Mouse (Mus musculus) embryonic stem cell, embryonic (primary cell): ENCODE results near the gene Plekha4.

ENCODE experiments used
- CTCF ChIA-PET, 4 experiments: fragments of 300-600 bp in 2 of 4; fragments of 350-600 bp in 2 of 4; sonication (Branson Sonifier 250); formaldehyde crosslinking; loops; one replicate each; lab custom pipeline; 2022; ENCODE audit warnings: inconsistent platforms in 2 of 4; lab: Charles Lee
- POLR2A ChIA-PET, 4 experiments: fragments of 300-600 bp in 2 of 4; fragments of 350-600 bp in 2 of 4; sonication (Branson Sonifier 250); formaldehyde crosslinking; loops; one replicate each; lab custom pipeline; 2022; ENCODE audit warnings: antibody characterized with exemption in 4 of 4, inconsistent platforms in 1 of 4; lab: Charles Lee

Gene Plekha4

DNA sequence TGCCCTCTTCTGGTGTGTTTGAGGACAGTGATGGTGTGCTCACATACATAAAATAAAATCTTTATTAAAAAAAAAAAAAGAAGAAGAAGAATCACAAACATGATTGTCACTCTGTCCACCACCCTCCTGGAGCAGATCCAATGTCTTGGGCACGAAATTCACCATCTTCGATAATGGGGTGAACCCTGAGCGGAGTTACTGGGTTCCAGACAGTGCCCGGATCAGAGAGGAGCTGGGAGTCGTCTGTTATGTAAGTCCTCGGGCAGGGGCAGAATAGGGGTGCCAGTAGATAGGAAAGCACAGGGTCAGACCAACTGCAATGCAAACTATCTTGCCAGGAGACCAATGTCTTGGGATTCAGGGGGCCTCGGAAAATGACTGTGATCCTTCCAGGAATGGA, 5.5 kb upstream of the Plekha4 start:
- ChIA-PET CTCF (interaction anchor here in 3 of 4 experiments (0.7 to 1.7 kb wide), 6 partner anchors 50 to 171 kb away, joined by 3 to 4 read pairs (median 4); no protein-coding TSS in a partner anchor), POLR2A (interaction anchor here in 3 of 4 experiments (0.6 to 7.9 kb wide), 7 partner anchors 11 to 57 kb away, joined by 4 to 140 read pairs (median 13); partner anchors contain the start of genes Bcat2 (in 1 of the 3), Hsd17b14 (in 1 of the 3) and Nucb1 (in 1 of the 3))

DNA sequence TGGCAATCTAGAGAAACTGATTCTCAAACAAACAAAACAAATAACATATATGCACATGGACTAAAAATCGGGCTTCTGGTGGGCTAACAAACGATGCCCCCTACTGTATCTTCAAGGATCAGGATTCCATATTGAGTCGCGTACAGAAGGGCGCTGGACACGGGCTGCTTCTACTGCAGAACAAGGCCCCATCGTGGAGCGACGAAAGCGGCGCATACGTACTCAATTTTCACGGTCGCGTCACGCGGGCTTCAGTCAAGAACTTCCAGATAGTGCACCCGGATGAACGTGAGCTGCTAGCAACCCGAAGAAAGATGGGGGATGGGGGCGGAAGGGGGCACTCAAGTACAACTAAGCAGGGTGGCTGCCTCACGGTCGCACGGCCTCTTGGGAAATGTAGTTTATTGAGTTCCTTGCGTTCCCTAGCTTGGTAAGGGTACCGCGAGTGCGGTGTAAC, 4.4 kb upstream of the Plekha4 start:
- POLR2A ChIA-PET, result interaction anchor here (0.6 to 7.9 kb wide), 59 partner anchors 8 to 467 kb away, joined by 3 to 140 read pairs (median 5); partner anchors contain the start of genes Bax (in 3 of the 4), Bcat2 (in 2 of the 4), Dhdh (in 2 of the 4) and Ftl1 (in 2 of the 4)

DNA sequence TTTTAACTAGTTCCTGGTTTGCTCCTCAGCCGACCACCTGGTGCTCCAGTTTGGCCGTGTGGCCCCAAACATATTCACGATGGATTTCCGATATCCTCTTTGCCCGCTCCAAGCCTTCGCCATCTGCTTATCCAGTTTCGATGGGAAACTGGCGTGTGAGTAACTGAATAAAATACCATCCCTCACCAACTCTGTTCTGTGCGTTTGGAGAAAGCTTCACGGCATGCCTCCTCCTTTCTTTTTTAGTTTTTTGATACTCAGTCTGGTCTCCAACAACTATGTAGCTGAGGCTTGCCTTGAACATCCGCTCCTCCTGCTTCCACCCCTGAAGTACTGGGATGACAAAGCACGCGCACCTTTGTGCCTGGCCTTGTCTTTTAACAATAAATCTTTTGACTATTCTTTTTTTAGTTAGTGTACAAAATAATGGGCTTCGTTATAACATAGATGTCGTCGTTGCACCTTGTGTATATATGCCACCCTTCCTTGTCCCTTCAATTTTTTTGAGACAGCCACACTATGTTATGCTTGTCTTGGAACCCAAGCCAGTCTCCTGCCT, 3.9 kb upstream of the Plekha4 start:
- CTCF ChIA-PET, result interaction anchor here (0.5 to 1.7 kb wide), 30 partner anchors 8 to 918 kb away, joined by 3 to 11 read pairs (median 4); partner anchors contain the start of genes Bax (in 1 of the 4), Dhdh (in 1 of the 4), Gys1 (in 1 of the 4) and Nucb1 (in 1 of the 4)
- POLR2A ChIA-PET, result interaction anchor here (0.6 to 7.9 kb wide), 61 partner anchors 8 to 468 kb away, joined by 3 to 140 read pairs (median 5); partner anchors contain the start of genes Bax (in 4 of the 4), Bcat2 (in 2 of the 4), Dhdh (in 2 of the 4) and Ftl1 (in 2 of the 4)

More for the DNA sequence above, 4.4 kb upstream of the Plekha4 start:
- CTCF ChIA-PET, result interaction anchor here in 3 of 4 experiments (0.5 to 1.7 kb wide), 28 partner anchors 8 to 918 kb away, joined by 3 to 11 read pairs (median 4); partner anchors contain the start of genes Bax (in 1 of the 3), Dhdh (in 1 of the 3), Gys1 (in 1 of the 3) and Nucb1 (in 1 of the 3)

DNA sequence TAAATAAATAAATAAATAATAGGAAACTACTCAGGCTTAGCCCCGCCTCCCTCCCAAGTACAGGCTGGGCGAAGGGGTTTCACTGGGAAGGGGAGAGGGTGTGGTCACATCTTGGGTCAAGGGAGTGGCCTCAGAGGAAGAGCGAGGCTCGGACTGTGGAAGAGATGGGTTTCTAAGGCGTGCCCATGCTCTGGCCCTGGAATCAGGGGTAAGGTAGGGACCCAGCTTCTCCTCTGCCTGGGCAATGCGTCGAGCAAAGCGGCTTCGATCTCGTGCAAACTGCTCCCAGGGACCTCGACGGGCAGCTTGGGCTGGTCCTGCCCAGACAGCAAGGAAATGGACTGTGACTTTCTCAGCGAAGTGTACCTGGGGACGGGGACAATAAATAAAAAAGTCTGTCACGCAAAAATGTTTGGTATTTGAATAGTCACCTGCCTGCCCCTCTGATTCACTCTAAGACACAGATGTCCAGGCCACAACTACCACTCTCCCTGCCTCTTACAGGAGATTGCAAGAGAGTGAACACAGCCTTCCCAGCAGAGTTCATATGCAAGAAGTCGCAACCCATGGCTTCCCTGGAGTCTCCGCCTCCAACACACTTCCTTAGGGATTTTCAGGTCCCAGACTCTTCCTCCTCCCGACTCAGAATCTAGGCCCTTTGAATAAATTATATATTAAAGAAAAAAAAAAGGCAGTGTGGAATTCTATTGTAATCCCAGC, 3.0 kb upstream of the Plekha4 start:
- CTCF ChIA-PET, result interaction anchor here in 2 of 4 experiments (1.2 to 1.5 kb wide), 3 partner anchors 15 to 57 kb away, joined by 3 to 4 read pairs (median 3); partner anchors contain the start of gene Bax (in 1 of the 2)
- POLR2A ChIA-PET, result interaction anchor here (0.7 to 7.9 kb wide), 43 partner anchors 8 to 469 kb away, joined by 3 to 140 read pairs (median 6); partner anchors contain the start of genes Bax (in 4 of the 4), Bcat2 (in 2 of the 4), Hsd17b14 (in 2 of the 4) and Dhdh (in 1 of the 4)

DNA sequence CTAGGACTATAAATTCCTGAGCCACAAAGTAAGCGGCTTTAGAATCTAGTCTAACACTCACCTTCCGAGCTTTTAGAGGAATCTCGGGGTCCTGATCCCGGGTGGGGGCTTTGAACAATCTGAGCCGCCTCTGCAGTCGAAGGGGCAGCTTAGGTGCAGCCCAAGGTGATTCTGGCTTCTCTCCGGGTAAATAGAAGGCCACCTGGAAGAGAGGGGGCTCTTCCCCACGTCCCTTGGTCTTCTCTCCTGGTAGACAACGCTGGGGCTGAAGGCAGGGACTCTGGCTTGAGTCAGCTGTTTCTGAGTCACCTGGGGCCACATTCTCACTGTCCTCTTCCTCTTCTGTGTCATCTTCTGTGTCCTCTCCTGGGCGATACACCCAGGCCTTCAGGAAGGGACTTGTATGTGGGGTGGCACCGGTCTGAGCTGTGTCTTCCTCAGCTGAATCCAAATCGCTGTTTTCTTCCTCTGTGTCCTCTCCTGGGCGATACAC, 2.4 kb upstream of the Plekha4 start:
- POLR2A ChIA-PET, result interaction anchor here (0.7 to 7.9 kb wide), 29 partner anchors 9 to 255 kb away, joined by 3 to 140 read pairs (median 14); partner anchors contain the start of genes Bax (in 2 of the 4), Bcat2 (in 2 of the 4), Hsd17b14 (in 2 of the 4) and Dhdh (in 1 of the 4)
- CTCF ChIA-PET, result no interaction called here

DNA sequence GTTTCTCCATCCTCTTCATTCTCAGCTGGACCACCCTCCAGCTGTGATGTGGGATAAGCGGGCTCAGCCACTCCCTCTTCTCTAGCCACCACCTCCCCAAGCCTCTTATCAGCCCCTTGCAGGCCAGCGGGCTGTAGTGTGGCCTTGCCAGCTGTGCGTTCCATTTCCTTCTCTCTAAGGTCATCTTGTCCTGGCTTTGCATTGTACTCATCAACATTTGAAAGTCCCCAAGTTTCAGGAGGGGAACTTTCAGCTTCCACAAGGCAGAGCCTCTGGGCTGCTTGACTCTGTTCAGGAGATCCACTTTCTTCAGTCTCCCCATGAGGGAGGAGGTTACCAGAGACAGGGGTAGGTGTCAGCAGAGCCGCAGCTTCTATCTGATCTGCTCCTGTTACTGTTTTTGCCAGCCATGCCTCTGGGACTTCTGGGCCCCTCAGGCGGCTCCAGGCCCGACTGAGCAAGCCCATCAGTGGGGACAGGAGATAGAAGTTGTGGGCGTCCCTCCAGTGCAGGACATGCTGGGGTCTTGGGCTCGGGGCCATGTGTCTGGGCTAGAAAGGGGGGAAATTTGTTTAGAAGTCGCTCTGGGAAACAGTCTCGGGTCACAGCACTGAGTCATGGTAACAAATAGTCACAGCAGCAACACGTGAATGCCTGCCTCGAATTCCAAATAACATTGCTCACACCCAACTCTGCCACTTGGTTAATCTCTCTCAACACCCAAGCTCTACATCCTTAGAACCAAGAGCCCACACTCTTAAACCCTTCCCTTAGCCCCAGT, 1.1 kb upstream of the Plekha4 start:
- POLR2A ChIA-PET, result interaction anchor here (0.5 to 7.9 kb wide), 87 partner anchors 8 to 797 kb away, joined by 3 to 140 read pairs (median 7); partner anchors contain the start of genes Bax (in 3 of the 4), Hsd17b14 (in 3 of the 4), Bcat2 (in 2 of the 4) and Ftl1 (in 2 of the 4)

DNA sequence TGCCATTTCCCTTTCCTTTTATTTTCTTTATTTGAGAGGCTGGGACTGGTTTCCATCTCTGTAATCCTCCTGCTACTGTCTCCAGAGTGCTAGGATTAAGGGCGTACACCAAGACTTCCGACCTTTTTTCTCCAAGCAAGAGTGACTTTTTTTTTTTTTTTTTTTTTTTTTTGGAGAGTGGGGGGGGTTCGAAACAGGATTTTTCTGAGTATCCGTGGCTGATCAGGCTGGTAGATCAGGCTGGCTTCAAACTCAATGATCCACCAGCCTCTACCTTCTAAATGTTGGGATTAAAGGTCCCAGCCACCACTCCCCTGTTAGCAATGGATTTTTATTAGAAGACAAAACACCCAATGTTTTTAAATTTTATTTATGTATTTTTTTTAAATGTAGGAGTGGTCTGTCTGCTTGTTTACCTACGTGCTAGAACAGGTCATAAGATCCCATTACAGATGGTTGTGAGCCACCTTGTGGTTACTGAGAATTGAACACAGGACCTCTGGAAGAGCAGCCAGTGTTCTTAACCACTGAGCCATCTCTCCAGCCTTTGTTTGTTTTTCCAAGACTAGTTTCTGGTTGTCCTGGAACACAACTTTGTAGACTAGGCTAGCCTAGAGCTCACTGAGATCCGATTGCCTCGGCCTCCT, 467 bp downstream of the Plekha4 start:
- CTCF ChIA-PET, result interaction anchor here in 3 of 4 experiments (0.6 to 1.3 kb wide), 9 partner anchors 10 to 67 kb away, joined by 3 to 9 read pairs (median 3); no protein-coding TSS in a partner anchor

More for the DNA sequence above, 1.1 kb upstream of the Plekha4 start:
- CTCF ChIA-PET, result interaction anchor here in 2 of 4 experiments (0.5 to 1.3 kb wide), 6 partner anchors 10 to 259 kb away, joined by 3 read pairs; partner anchors contain the start of gene Tulp2 (in 1 of the 2)

DNA sequence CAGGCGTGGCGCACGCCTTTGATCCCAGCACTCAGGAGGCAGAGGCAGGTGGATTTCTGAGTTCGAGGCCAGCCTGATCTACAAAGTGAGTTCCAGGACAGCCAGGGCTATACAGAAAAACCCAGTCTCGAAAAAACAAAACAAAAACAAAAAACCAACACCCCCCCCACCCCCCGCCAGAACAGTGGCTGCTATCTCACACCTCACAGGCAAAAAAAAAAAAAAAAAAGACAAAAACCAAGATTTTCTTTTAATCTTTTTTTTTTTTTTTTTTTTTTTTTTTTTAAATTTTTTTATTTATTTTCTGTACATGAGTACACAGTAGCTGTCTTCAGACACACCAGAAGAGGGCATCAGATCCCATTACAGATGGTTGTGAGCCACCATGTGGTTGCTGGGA, 1.0 kb downstream of the Plekha4 start:
- POLR2A ChIA-PET, result interaction anchor here in 3 of 4 experiments (0.6 to 7.9 kb wide), 41 partner anchors 8 to 194 kb away, joined by 3 to 140 read pairs (median 12); partner anchors contain the start of genes Hsd17b14 (in 3 of the 3), Bax (in 2 of the 3), Bcat2 (in 2 of the 3) and Fut1 (in 2 of the 3)
- CTCF ChIA-PET, result interaction anchor here in 2 of 4 experiments (0.6 to 1.2 kb wide), 3 partner anchors 9 to 23 kb away, joined by 3 to 4 read pairs (median 4); no protein-coding TSS in a partner anchor

More for the DNA sequence above, 467 bp downstream of the Plekha4 start:
- POLR2A ChIA-PET, result interaction anchor here (0.6 to 7.9 kb wide), 155 partner anchors 8 to 825 kb away, joined by 3 to 140 read pairs (median 5); partner anchors contain the start of genes Ftl1 (in 4 of the 4), Bax (in 3 of the 4), Bcat2 (in 3 of the 4) and Fut1 (in 3 of the 4)

DNA sequence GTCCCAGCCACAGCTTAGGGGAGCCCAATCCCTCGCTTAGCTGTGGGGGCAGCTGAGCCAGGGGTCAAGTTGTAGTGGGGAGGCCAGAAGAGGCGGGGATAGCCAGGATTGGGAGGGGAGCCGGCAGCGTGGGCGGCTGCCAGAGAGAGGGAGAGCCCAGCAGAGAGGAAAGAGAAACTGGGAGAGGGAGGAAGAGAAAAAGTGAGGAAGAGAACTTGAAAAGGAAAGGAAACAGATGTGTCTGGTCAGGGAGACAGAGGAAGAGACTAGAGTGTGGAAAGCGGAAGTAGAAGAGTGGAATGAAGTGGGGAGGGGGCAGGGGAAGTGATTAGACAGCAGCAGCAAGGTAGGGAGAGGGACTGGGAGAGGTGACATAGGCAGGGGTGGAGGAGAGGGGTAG, 3.3 kb downstream of the Plekha4 start:
- POLR2A ChIA-PET, result interaction anchor here in 3 of 4 experiments (0.7 to 5.5 kb wide), 15 partner anchors 8 to 225 kb away, joined by 3 to 56 read pairs (median 5); partner anchors contain the start of gene Ftl1 (in 1 of the 3)
- CTCF ChIA-PET, result interaction anchor here in 2 of 4 experiments (0.5 to 2.4 kb wide), 3 partner anchors 60 to 403 kb away, joined by 3 to 6 read pairs (median 3); no protein-coding TSS in a partner anchor

DNA sequence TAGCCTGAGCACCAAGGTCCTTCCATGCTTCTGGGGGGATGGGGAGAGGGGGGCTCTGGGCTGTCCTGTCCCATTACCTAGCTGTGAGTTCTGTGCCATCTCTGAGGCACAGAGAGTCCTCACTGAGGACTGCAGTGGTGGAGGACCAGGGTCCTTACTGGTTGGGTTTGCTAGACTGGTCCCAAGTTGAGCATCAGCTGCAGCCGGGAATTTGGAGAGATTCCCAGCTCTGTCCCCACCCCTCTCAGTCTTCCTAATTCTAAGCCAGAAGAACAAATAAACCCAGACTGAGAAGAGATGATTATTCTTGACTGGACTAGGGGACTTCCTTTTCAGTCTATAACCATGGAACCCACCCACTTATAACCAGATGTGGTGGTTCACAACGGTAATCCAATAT, 4.5 kb downstream of the Plekha4 start:
- ChIA-PET CTCF (interaction anchor here in 3 of 4 experiments (0.7 to 1.0 kb wide), 3 partner anchors 9 to 308 kb away, joined by 3 to 9 read pairs (median 4); no protein-coding TSS in a partner anchor), POLR2A (interaction anchor here in 3 of 4 experiments (1.0 to 1.3 kb wide), 10 partner anchors 8 to 71 kb away, joined by 3 to 6 read pairs (median 4); partner anchors contain the start of genes Ftl1 (in 1 of the 3) and Nucb1 (in 1 of the 3))

DNA sequence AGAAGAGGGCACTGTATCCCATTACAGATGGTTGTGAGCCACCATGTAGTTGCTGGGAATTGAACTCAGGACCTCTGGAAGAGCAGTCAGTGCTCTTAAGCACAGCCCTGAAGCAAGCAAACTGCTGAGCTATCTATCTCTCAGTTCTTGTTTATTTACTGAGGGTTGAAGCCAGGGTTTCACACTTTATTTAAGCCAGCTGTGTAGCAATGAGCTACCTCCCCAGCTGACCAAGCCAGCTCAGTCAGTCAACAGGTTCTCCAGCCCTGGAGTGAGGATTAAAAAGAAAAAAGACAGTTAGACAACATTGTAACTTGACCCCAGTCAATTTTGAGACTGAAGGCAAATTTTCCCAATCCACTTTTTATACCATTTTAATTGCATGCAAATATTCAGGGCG, 9.5 kb downstream of the Plekha4 start:
- ChIA-PET POLR2A (interaction anchor here in 3 of 4 experiments (0.6 to 3.2 kb wide), 19 partner anchors 9 to 181 kb away, joined by 3 to 20 read pairs (median 4); partner anchors contain the start of genes Plekha4 (in 3 of the 3), Ppp1r15a (in 3 of the 3) and Ftl1 (in 1 of the 3)), CTCF (interaction anchor here (0.5 to 1.1 kb wide), 9 partner anchors 8 to 169 kb away, joined by 3 to 10 read pairs (median 4); partner anchors contain the start of gene Ppfia3 (in 1 of the 4))

DNA sequence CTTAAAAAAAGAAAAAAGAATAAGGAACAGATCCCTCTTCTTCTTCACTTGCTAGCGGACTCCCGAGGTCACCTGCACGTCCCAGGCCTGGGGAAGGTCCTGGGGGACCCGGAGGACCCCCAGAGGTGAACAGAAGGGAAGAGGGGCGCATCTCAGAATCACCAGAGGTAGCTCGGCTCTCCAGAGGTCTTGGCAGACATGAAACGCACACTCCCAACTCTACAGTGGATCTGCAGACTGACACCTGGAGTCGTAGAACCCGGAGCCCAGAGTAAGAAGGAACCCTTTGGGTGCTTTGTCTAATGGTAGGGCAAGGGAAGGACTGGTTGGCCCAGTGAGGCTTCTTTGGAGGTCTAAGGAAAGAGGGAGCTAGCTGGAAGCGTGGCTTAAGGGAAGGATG, 11.5 kb downstream of the Plekha4 start:
- CTCF ChIA-PET, result interaction anchor here in 3 of 4 experiments (0.7 to 1.5 kb wide), 5 partner anchors 51 to 102 kb away, joined by 3 to 7 read pairs (median 3); no protein-coding TSS in a partner anchor
- POLR2A ChIA-PET, result interaction anchor here in 3 of 4 experiments (0.7 to 6.1 kb wide), 14 partner anchors 11 to 172 kb away, joined by 3 to 79 read pairs (median 5); partner anchors contain the start of genes Plekha4 (in 3 of the 3), Ppp1r15a (in 3 of the 3), Ftl1 (in 2 of the 3) and Hsd17b14 (in 1 of the 3)

DNA sequence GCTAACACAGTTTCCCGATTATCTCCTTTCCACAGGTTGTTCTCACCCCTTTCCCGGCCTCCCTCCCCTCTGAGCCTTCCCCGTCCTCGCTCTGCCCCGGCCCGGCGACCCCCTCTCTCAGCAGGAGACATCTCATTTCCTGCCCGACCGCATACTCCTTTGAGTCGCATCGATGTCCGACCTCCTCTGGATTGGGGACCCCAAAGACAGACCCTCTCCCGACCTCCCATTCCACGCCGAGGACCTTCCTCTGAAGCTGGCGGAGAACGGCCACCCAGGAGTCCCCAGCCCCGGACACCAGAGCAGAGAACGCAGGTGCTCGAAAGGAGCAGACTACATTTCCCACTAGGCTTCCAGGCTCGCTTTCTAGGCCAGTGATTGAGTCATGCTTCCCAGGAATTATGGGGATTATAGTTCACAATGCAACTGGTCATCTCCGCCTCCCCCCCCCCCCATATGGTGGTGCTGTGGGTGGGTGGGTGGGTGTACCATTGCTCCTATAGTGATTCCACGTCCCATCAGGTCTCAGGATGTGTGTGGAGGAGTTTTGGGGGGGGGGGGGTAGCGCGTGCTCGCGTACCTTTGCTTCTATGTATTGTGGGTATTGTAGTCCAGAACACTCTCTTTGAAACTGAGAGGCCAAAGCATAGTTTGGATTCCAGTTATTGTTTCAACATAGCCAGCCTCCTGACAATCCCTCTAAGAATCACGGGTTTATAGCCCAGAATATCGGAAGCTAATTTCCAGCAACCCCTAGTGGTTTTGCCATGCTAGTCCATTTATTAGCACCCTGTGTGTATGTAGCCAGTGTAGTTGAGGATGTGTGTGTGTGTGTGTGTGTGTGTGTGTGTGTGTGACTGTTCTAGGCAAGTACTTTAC, 12.3 kb downstream of the Plekha4 start:
- ChIA-PET POLR2A (interaction anchor here in 3 of 4 experiments (0.6 to 6.1 kb wide), 40 partner anchors 8 to 537 kb away, joined by 3 to 79 read pairs (median 4); partner anchors contain the start of genes Ftl1 (in 3 of the 3), Plekha4 (in 3 of the 3), Ppp1r15a (in 3 of the 3) and Hsd17b14 (in 2 of the 3)), CTCF (interaction anchor here in 3 of 4 experiments (0.6 to 1.5 kb wide), 11 partner anchors 17 to 125 kb away, joined by 3 to 14 read pairs (median 3); partner anchors contain the start of gene Ntf5 (in 1 of the 3))
